Mouse (Mus musculus): Measurements from ENCODE around the gene Arhgap9. TPM values are rescaled to one million over a fixed set of nuclear protein-coding genes. Genes with fewer than 3 reads are reported as not detected.

The Arhgap9 gene
- 1.0 and 1.1 TPM in 2 replicates for polyA plus RNA-seq (2015; fragmentation: Nextera tagmentation; extraction: Ambion mirVana)

DNA sequence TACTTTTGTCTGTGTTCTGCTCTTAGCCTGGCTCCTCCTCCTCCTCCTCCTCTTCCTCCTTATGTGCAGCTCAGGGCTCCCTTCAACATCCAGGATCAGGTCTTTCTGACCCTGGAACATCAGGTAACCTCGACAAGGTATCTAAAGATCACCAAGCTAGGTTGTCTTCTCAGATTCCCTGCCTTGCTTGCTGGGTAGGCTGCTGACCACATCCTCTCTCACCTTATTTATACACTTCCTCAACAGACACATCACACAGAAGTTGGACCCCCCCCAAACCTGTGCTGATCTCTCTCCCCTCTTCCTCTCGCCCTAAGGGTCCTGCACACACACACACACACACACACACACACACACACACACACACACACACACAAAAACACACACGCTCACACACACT lies at the start of gene Arhgap9:
TSS of gene Arhgap9 (plus strand) at position 344 of the 400 bp plus-strand sequence.
- no peaks in the 10 kb centered on the region for H3K9me3 ChIP-seq
- no peak for ATAC-seq (ENCODE audit: low FRiP score)
- H3K27ac ChIP-seq = no peak within 1 kb of the TSS
- H3K9ac ChIP-seq = no peak within 1 kb of the TSS
- peaks cover 64% of the 10 kb centered on the region for H3K27me3 ChIP-seq
- H3K36me3 ChIP-seq = no peaks in the 10 kb centered on the region
- H3K4me3 ChIP-seq = no peak within 1 kb of the TSS
- WGBS = 66% methylated on average over 3 of the region's 3 CpGs
- H3K4me1 ChIP-seq (replicated peaks) = peaks cover 12% of the 10 kb centered on the region
- no peak within 1 kb of the TSS for H3K4me2 ChIP-seq

DNA sequence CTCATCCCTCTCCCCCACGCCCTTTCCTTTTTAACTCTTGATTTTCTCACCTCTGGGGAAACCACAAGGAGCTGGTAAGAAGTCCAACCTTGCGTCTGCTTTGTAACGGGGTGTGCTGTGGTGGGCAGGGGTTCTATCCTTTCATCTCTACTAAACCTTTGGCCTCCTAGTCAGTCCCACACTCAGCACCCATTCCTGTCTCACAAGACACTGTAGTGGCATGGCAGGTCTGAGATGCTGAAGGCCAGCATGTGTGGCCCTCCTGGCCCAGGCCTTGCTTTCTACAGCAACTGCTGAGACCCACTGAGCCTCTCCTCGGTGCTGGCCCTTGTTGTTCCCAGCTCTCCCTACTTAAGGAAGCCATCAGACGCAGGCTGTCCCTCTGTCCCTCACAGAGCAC lies 49.4 kb upstream of the Arhgap9 start:
- no peak overlapping the region for H3K4me2 ChIP-seq
- ATAC-seq (ENCODE audit: low FRiP score) = no peak
- H3K9me3 ChIP-seq = no peaks in the 10 kb centered on the region
- no peak overlapping the region for H3K4me3 ChIP-seq
- H3K27ac ChIP-seq = no peak overlapping the region
- WGBS = 92% methylated on average over 5 of the region's 5 CpGs
- peaks cover 41% of the 10 kb centered on the region for H3K4me1 ChIP-seq (replicated peaks)
- H3K27me3 ChIP-seq = no peaks in the 10 kb centered on the region
- H3K9ac ChIP-seq = no peak overlapping the region
- H3K36me3 ChIP-seq = peaks cover 87% of the 10 kb centered on the region

DNA sequence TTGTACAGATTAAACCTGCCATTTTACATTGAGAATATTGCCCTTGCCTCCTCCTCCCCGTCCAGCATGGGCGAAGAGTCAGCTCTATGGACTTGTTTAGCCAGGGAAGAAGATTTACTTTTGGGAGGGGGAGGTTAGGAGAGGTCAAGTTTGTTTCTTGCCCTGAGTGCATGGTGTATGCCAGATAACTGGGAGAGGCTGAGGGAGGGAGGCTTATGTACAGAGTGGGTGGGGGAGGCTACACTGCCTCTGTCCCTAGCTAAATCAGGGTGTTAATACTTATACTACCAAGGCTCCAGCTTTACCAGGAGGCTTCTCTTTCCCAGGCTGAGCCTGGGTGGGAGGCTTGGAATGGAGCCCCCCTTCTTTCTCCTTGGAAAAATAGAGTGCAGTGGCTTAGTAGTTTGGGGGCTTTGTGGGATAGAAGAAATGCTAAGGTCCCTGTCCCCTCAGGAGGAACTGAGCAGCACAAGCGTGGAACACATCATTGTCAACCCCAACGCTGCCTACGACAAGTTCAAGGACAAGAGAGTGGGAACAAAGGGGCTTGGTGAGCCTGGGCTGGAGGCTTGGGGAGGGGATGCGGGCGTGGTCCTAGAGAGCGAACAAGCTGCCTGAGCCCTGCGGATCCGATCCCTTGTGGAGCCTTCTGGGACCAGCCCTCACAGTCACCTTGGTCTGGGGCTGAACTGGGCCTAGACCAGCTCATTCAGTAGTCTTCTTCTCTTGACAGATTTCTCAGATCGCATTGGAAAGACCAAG lies 47.3 kb upstream of the Arhgap9 start:
- no peak for ATAC-seq (ENCODE audit: low FRiP score)
- Histone ChIP-seq H3K4me1 (replicated peaks) (peaks cover 20% of the 10 kb centered on the region), H3K9ac (no peak overlapping the region), H3K4me3 (no peak overlapping the region), H3K4me2 (no peak overlapping the region), H3K27ac (no peak overlapping the region), H3K9me3 (no peaks in the 10 kb centered on the region), H3K27me3 (no peaks in the 10 kb centered on the region), H3K36me3 (peaks cover 95% of the 10 kb centered on the region)
- 89% methylated on average over 11 of the region's 11 CpGs for WGBS

DNA sequence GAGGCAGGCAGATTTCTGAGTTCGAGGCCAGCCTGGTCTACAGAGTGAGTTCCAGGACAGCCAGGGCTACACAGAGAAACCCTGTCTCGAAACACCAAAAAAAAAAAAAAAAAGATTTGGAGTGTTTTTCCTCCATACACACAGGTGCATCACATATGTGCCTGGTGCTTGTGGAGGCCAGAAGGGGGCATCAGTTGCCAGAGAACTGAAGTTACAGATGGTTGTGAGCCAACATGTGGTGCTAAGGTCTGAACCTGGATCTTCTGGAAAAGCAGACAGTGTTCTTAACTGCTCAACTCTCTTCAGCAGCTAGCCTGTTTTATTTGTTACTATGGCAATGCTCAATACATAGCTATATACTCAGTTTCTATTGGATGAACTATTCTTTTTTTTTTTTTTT lies 42.0 kb upstream of the Arhgap9 start:
- 96% methylated on average over 2 of the region's 2 CpGs for WGBS
- Histone ChIP-seq H3K4me3 (no peak overlapping the region), H3K9me3 (no peaks in the 10 kb centered on the region), H3K9ac (no peak overlapping the region), H3K27me3 (no peaks in the 10 kb centered on the region), H3K36me3 (peaks cover 100% of the 10 kb centered on the region), H3K4me1 (replicated peaks) (peaks cover 6% of the 10 kb centered on the region), H3K4me2 (no peak overlapping the region), H3K27ac (no peak overlapping the region)
- no peak for ATAC-seq (ENCODE audit: low FRiP score)

DNA sequence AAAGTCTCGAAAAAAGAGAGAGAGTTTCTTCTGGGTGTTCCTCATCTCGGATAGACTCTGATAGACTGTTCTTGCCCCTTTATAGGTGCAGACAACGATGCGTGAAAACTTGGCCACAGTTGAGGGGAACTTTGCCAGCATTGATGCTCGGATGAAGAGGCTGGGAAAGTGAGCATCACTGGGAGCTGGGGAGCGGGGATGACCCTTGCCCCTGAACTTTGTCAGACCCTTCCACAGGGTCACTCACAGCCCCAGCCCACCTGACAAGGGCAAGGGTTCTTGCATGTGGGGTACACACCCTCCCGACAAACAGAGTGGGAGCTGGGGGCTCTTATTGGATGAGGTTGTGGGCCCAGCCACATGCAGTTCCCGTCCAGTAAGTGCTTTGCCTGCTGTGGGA lies 40.4 kb upstream of the Arhgap9 start:
- no peak overlapping the region for H3K4me3 ChIP-seq
- 87% methylated on average over 8 of the region's 8 CpGs for WGBS
- ATAC-seq (ENCODE audit: low FRiP score) = no peak
- no peak overlapping the region for H3K27ac ChIP-seq
- H3K36me3 ChIP-seq = peaks cover 100% of the 10 kb centered on the region
- no peaks in the 10 kb centered on the region for H3K9me3 ChIP-seq
- H3K27me3 ChIP-seq = no peaks in the 10 kb centered on the region
- H3K4me1 ChIP-seq (replicated peaks) = peaks cover 22% of the 10 kb centered on the region
- no peak overlapping the region for H3K4me2 ChIP-seq
- no peak overlapping the region for H3K9ac ChIP-seq

DNA sequence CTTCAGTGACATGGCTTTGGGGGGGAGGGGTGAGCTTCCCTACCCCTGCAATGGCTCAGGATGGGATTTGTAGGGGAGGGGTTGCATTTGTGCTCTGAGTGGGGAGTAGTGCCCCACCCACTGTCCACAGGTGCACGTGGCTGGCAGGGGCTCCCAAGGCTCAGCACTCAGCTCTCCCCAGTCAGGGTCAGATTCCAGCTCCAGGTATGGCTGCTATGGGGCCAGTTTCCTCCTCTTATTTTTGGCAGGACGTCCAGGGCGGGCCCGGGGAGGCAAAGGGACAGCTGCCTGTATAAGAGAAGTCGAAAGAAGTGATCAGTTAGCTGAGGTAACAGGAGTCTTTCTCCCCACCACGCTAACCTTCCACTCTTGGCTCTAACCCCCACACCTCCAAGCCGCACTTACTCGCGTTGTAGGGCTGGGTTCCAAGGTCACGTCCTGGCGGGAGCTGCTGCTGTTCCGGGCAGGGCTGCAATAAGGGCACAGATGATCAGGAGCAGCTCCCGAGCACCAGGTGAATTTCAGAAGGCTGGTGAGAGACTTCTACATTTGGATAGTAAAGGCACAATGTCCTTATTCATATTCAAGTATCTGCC lies 39.0 kb upstream of the Arhgap9 start:
- Histone ChIP-seq H3K4me3 (no peak overlapping the region), H3K36me3 (peaks cover 98% of the 10 kb centered on the region), H3K4me2 (no peak overlapping the region), H3K27me3 (no peaks in the 10 kb centered on the region), H3K9ac (no peak overlapping the region), H3K9me3 (no peaks in the 10 kb centered on the region), H3K4me1 (replicated peaks) (peaks cover 36% of the 10 kb centered on the region), H3K27ac (no peak overlapping the region)
- no peak for ATAC-seq (ENCODE audit: low FRiP score)
- WGBS = 90% methylated on average over 13 of the region's 13 CpGs

DNA sequence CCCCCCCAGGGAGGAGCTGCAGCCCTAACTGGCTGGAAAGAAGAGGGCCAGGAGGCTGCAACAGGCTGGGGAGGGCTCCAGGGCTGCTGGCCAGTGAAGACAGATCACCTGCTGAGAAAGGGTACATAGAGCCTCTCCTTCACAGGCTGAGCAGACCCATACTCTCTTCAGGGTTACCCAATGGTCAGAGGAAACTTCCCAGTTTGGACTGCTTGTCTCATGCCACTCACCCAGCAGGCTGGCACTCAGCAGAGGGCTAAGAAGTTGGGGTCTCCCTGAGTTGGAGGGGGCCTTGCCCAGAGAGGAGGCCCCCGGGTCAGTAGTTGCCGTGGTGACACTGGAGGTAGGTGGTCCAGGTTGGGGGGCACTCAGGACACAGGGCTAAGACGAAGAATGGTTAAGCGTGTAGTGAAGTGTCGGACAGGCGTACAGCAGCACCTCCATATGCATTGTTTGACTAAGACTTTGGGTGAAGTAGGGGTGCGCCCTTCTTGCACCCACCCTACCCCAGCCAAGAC lies 37.6 kb upstream of the Arhgap9 start:
- H3K36me3 ChIP-seq = peaks cover 83% of the 10 kb centered on the region
- 85% methylated on average over 7 of the region's 7 CpGs for WGBS

DNA sequence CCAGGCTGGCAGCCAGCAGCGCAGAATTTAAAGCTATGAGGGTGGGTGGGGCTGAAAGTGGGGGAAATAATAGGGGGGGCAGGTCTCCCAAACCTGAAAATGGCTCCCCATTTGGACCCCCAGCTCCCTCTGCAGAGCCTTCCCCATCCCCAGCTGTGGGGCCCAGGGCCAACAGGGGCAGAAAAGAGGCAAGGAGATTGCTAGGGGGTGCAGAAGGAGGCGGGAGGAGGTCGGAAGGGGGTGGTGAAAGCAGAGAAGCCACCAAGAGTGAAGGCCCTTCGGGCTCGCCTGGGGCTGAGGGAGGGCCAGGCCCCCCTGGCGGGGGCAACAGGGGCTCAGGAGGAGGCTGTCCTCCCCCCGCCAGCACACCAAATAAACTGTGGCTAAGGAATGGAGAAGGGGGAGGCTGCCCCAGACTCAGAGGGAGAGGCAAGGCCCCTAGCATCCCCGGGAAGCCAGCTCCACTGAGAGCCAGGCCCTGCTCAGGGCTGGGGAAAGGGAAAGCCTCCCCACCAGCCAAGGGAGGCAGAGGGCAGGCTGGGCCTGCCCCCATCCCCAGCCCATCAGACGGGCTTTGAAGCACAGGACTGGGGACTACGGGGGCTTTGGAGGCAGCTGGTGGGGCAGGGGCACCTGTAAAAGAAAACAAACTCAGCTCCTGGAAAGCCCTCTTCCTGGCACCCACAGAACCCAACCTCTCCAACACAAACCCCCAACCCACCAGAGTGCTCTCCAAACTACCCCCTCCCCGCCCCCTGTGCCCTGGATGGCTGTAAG lies 36.9 kb upstream of the Arhgap9 start:
- no peak overlapping the region for H3K4me3 ChIP-seq
- H3K4me2 ChIP-seq = no peak overlapping the region
- peak overlapping the region; percentile 88 for H3K9ac ChIP-seq
- WGBS = 76% methylated on average over 11 of the region's 11 CpGs
- ATAC-seq (ENCODE audit: low FRiP score) = no peak
- H3K27me3 ChIP-seq = no peaks in the 10 kb centered on the region
- H3K9me3 ChIP-seq = no peaks in the 10 kb centered on the region
- peak overlapping the region; percentile 31; the same call in 1 of the 2 replicates for H3K27ac ChIP-seq
- peaks cover 76% of the 10 kb centered on the region for H3K36me3 ChIP-seq
- peaks cover 48% of the 10 kb centered on the region for H3K4me1 ChIP-seq (replicated peaks)

More for the DNA sequence above, 37.6 kb upstream of the Arhgap9 start:
- Histone ChIP-seq H3K4me1 (replicated peaks) (peaks cover 40% of the 10 kb centered on the region), H3K9ac (peak overlapping the region; percentile 88; the same call in 1 of the 2 replicates), H3K9me3 (no peaks in the 10 kb centered on the region), H3K27me3 (no peaks in the 10 kb centered on the region), H3K4me2 (no peak overlapping the region), H3K4me3 (no peak overlapping the region), H3K27ac (no peak overlapping the region)
- ATAC-seq (ENCODE audit: low FRiP score) = no peak

DNA sequence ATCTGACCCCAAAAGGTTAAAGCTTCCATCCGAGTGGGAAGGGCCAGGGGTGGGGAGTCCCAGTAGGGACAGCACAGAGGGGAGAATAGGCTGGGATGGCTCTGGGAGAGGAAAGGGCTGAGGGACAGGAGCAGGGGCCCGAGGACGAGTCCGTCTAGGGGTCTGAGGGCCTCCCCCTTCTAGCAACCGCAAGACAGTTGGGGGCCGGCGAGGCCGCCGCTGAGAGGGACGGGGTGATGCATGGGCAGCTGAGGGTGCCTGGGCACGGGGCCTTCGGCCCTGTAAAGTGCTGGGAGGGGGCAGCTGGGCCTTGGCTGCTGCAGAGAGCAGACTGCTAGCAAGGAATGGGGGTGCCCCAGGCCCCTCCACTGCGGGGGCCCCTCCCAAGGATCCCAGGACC lies 36.1 kb upstream of the Arhgap9 start:
- H3K9ac ChIP-seq = peak overlapping the region; percentile 88
- 74% methylated on average over 13 of the region's 13 CpGs for WGBS
- no peak overlapping the region for H3K4me3 ChIP-seq
- ATAC-seq (ENCODE audit: low FRiP score) = no peak
- peak overlapping the region; percentile 8; the same call in 1 of the 2 replicates for H3K4me2 ChIP-seq
- peaks cover 49% of the 10 kb centered on the region for H3K4me1 ChIP-seq (replicated peaks)
- peak overlapping the region; percentile 15; the same call in 1 of the 2 replicates for H3K27ac ChIP-seq
- H3K9me3 ChIP-seq = no peaks in the 10 kb centered on the region
- no peaks in the 10 kb centered on the region for H3K27me3 ChIP-seq
- peaks cover 68% of the 10 kb centered on the region for H3K36me3 ChIP-seq

DNA sequence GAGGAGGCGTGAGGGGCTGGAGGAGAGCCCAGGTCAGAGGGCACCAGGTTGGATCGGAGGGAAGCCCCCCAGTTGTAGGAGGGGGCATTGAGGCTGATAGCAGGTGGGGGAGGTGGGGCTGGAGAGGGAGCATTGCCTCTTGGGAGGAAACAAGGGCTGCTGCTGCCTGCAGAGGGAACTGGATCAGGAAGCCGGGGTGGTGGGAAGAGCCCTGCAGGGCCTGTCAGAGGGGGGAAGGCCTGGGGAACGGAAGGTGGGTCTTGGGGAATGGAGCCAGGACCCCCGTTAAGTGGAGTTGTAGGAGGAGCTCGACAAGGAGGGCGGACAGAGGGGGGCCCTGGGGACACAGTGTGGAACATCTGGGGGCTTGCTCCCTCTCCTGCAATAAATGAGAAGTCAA lies 35.6 kb upstream of the Arhgap9 start:
- Histone ChIP-seq H3K27me3 (no peaks in the 10 kb centered on the region), H3K9me3 (no peaks in the 10 kb centered on the region), H3K4me3 (peak overlapping the region; percentile 63), H3K4me1 (replicated peaks) (peaks cover 51% of the 10 kb centered on the region), H3K36me3 (peaks cover 63% of the 10 kb centered on the region), H3K4me2 (peak overlapping the region; percentile 92), H3K9ac (peak overlapping the region; percentile 88), H3K27ac (peak overlapping the region; percentile 60)
- whole genome bisulfite sequencing = 64% methylated on average over 7 of the region's 7 CpGs
- no peak for ATAC-seq (ENCODE audit: low FRiP score)

DNA sequence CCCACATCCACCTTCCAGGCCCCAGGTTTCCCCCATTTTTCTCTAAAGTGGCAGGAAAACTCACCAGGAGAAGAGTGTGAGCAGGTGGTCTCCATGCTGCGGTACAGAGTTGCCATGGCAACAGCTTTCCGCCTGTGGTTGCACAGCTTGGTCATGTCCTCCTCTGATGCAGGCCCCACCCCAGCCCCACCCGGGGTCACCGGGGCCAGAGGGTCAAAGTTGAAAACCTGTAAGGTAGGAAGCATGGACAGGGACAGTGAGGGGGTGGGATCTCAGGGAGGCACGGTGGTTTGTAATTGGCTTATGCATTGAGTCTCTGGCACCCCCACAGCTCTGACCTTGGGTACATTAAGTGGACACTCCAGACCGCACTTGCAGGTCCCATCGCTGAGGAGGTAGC lies 35.0 kb upstream of the Arhgap9 start:
- H3K27ac ChIP-seq = peak overlapping the region; percentile 98
- peak overlapping the region; percentile 92 for H3K4me2 ChIP-seq
- H3K9me3 ChIP-seq = no peaks in the 10 kb centered on the region
- ATAC-seq (ENCODE audit: low FRiP score) = no peak
- 43% methylated on average over 7 of the region's 7 CpGs for WGBS
- no peaks in the 10 kb centered on the region for H3K27me3 ChIP-seq
- H3K4me1 ChIP-seq (replicated peaks) = peaks cover 56% of the 10 kb centered on the region
- H3K36me3 ChIP-seq = peaks cover 57% of the 10 kb centered on the region
- H3K9ac ChIP-seq = peak overlapping the region; percentile 88
- H3K4me3 ChIP-seq = peak overlapping the region; percentile 63

All from hindbrain, embryonic 13.5 days (tissue).